Mouse (Mus musculus): ENCODE measurements around the gene Six3. TPM values are rescaled to one million over a fixed set of nuclear protein-coding genes. Genes with fewer than 3 reads are reported as not detected.

The Six3 gene
- polyA plus RNA-seq, 1 experiment from 2014 or later, result not detected

DNA sequence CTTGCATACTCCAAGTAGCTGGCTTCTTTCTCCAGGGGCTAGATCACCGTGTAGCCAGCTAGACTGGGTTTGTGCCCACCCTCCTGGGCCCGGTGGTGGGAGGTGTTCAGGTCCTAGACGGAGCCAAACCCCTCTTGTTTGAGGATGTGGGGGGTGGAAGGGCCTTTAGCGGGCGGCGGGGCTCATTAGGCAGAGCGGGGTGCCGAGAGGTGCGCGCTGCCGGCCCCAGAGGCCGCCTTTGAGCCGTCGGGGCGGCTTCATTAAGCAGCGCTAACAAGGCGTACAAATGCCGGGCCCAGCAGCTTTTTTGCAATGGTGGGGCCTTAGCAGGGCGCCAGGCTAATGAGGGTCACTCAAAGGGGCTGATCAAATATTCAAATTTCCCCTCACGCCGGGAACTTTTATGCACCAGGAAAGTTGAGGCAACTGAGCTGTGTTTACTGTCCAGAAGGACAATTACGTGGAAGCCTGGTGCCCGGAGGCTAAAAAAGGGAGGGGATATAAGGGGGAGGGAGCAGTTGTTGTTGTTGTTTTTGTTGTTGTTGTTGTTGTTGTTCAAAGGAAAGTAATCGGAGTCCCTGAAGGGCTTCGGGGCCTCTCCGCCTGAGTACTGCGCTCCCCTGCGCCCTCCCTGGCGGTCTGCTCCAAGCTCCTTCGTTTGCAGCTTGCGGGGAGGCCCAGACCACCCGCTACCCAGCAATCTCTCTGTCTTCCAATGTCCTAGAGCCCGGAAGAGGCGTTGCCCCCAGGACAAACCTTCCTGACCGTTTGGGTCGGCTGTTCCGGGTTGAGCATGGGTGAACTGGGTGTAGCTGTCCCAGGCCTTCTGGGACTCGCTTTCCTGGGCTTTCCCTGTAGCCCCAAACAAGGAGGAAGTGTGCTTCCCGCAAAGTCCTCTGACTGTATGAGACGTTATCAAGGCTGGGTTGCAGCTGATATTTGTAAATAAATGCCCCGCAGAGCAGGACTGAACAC, 3.4 kb downstream of the Six3 start:
- H3K9me3 ChIP-seq (ENCODE audit: control insufficient read depth, low read length), result no peaks in the 10 kb centered on the region
- no peaks in the 10 kb centered on the region for H3K36me3 ChIP-seq (ENCODE audit: control insufficient read depth, insufficient read depth, low read length)
- no peak for ATAC-seq (ENCODE audit: low read depth)
- no peak overlapping the region for H3K4me3 ChIP-seq (ENCODE audit: low read depth, low read length)
- no peak overlapping the region for H3K9ac ChIP-seq (replicated peaks; ENCODE audit: low read depth, low read length)
- under 1% methylated on average over 41 of the region's 41 CpGs for WGBS
- H3K27ac ChIP-seq (ENCODE audit: low read depth, low read length), result no peak overlapping the region
- no peak overlapping the region for H3K4me2 ChIP-seq (ENCODE audit: low read depth, low read length)
- no peaks in the 10 kb centered on the region for H3K4me1 ChIP-seq (ENCODE audit: control insufficient read depth, insufficient read depth, low read length)
- peaks cover 82% of the 10 kb centered on the region for H3K27me3 ChIP-seq (ENCODE audit: control insufficient read depth, insufficient read depth, low read length)

GRCm38 (mm10) chr17:85617566-85618358, 4.4 kb downstream of the Six3 start:
- ATAC-seq (ENCODE audit: low read depth), result no peak
- H3K9me3 ChIP-seq (ENCODE audit: control insufficient read depth, low read length), result no peaks in the 10 kb centered on the region
- WGBS, result 2% methylated on average over 36 of the region's 36 CpGs
- H3K27ac ChIP-seq (ENCODE audit: low read depth, low read length), result no peak overlapping the region
- no peak overlapping the region for H3K4me2 ChIP-seq (ENCODE audit: low read depth, low read length)
- peaks cover 81% of the 10 kb centered on the region for H3K27me3 ChIP-seq (ENCODE audit: control insufficient read depth, insufficient read depth, low read length)
- H3K4me3 ChIP-seq (ENCODE audit: low read depth, low read length), result no peak overlapping the region
- no peaks in the 10 kb centered on the region for H3K36me3 ChIP-seq (ENCODE audit: control insufficient read depth, insufficient read depth, low read length)
- H3K4me1 ChIP-seq (ENCODE audit: control insufficient read depth, insufficient read depth, low read length), result no peaks in the 10 kb centered on the region
- no peak overlapping the region for H3K9ac ChIP-seq (replicated peaks; ENCODE audit: low read depth, low read length)

GRCm38 (mm10) chr17:85618359-85619112, 5.1 kb downstream of the Six3 start:
- H3K4me2 ChIP-seq (ENCODE audit: low read depth, low read length), result no peak overlapping the region
- H3K4me1 ChIP-seq (ENCODE audit: control insufficient read depth, insufficient read depth, low read length), result no peaks in the 10 kb centered on the region
- no peaks in the 10 kb centered on the region for H3K9me3 ChIP-seq (ENCODE audit: control insufficient read depth, low read length)
- no peak for ATAC-seq (ENCODE audit: low read depth)
- H3K27me3 ChIP-seq (ENCODE audit: control insufficient read depth, insufficient read depth, low read length), result peaks cover 73% of the 10 kb centered on the region
- no peak overlapping the region for H3K4me3 ChIP-seq (ENCODE audit: low read depth, low read length)
- H3K27ac ChIP-seq (ENCODE audit: low read depth, low read length), result no peak overlapping the region
- no peaks in the 10 kb centered on the region for H3K36me3 ChIP-seq (ENCODE audit: control insufficient read depth, insufficient read depth, low read length)
- H3K9ac ChIP-seq (replicated peaks; ENCODE audit: low read depth, low read length), result no peak overlapping the region
- WGBS, result under 1% methylated on average over 34 of the region's 34 CpGs

GRCm38 (mm10) chr17:85619113-85620085, 6.0 kb downstream of the Six3 start:
- Histone ChIP-seq H3K4me3 (ENCODE audit: low read depth, low read length) (no peak overlapping the region), H3K4me1 (ENCODE audit: control insufficient read depth, insufficient read depth, low read length) (no peaks in the 10 kb centered on the region), H3K9me3 (ENCODE audit: control insufficient read depth, low read length) (no peaks in the 10 kb centered on the region), H3K27ac (ENCODE audit: low read depth, low read length) (no peak overlapping the region), H3K9ac (replicated peaks; ENCODE audit: low read depth, low read length) (no peak overlapping the region), H3K4me2 (ENCODE audit: low read depth, low read length) (no peak overlapping the region), H3K36me3 (ENCODE audit: control insufficient read depth, insufficient read depth, low read length) (no peaks in the 10 kb centered on the region), H3K27me3 (ENCODE audit: control insufficient read depth, insufficient read depth, low read length) (peaks cover 65% of the 10 kb centered on the region)
- ATAC-seq (ENCODE audit: low read depth), result no peak
- WGBS, result 3% methylated on average over 20 of the region's 20 CpGs

DNA sequence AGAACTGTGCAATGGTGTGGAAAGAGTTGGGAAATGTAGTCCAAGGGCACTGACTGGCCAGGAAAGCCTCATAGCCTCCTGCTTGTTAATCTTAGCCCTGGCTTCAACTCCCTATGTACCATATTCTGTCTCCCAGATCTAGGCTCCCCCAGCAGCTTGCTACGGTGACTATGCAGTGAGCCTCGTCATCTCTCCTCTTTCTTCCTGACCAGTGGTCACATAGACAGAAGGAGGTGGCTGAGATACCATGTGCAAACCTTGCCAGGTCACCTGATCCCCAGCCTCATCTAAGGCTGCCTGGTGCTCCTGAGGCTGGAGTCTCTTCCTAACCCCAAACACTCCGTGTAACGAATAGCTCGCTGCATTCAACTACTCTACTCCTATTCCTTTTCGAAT, 6.7 kb downstream of the Six3 start:
- no peak for ATAC-seq (ENCODE audit: low read depth)
- Histone ChIP-seq H3K36me3 (ENCODE audit: control insufficient read depth, insufficient read depth, low read length) (no peaks in the 10 kb centered on the region), H3K4me1 (ENCODE audit: control insufficient read depth, insufficient read depth, low read length) (no peaks in the 10 kb centered on the region), H3K4me2 (ENCODE audit: low read depth, low read length) (no peak overlapping the region), H3K9me3 (ENCODE audit: control insufficient read depth, low read length) (no peaks in the 10 kb centered on the region), H3K4me3 (ENCODE audit: low read depth, low read length) (no peak overlapping the region), H3K27ac (ENCODE audit: low read depth, low read length) (no peak overlapping the region), H3K27me3 (ENCODE audit: control insufficient read depth, insufficient read depth, low read length) (peaks cover 59% of the 10 kb centered on the region), H3K9ac (replicated peaks; ENCODE audit: low read depth, low read length) (no peak overlapping the region)
- WGBS, result under 1% methylated on average over 6 of the region's 6 CpGs

DNA sequence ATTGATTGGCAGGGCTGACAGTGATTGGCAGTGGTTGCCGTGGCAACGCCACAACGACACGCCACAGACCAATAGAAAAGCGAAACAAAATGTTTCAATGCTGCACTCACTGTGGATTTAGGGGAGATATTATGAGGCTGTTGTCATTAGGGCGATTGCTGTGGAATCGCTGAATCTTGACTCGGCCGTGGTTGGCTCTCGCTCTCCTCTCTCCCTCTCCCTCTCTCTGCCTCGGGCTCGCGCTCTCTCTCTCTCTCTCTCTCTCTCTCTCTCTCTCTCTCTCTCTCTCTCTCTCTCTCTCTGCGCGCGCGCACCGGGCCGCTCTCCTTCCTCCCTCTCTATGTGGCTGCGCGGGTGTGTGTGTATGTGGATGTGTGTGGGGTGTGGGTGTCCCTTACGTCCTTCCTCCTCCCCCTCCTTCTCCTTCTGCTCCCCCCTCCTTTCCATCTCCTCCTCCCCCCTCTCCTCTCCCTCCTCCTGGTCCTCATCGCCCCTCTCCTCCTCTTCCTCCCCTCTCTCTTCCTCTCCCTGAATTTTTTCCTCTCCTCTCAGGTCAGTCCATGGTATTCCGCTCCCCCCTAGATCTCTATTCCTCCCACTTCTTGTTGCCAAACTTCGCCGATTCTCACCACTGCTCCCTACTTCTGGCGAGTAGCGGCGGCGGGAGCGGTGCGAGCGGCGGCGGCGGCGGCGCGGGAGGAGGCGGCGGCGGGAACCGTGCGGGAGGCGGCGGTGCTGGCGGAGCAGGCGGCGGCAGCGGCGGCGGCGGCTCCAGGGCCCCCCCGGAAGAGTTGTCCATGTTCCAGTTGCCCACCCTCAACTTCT, 7.5 kb downstream of the Six3 start:
- Histone ChIP-seq H3K27me3 (ENCODE audit: control insufficient read depth, insufficient read depth, low read length) (peaks cover 59% of the 10 kb centered on the region), H3K4me3 (ENCODE audit: low read depth, low read length) (no peak overlapping the region), H3K9me3 (ENCODE audit: control insufficient read depth, low read length) (no peaks in the 10 kb centered on the region), H3K9ac (replicated peaks; ENCODE audit: low read depth, low read length) (no peak overlapping the region), H3K4me1 (ENCODE audit: control insufficient read depth, insufficient read depth, low read length) (no peaks in the 10 kb centered on the region), H3K36me3 (ENCODE audit: control insufficient read depth, insufficient read depth, low read length) (no peaks in the 10 kb centered on the region), H3K27ac (ENCODE audit: low read depth, low read length) (no peak overlapping the region), H3K4me2 (ENCODE audit: low read depth, low read length) (no peak overlapping the region)
- WGBS, result under 1% methylated on average over 51 of the region's 54 CpGs
- ATAC-seq (ENCODE audit: low read depth), result no peak

GRCm38 (mm10) chr17:85621505-85622310, 8.3 kb downstream of the Six3 start:
- Histone ChIP-seq H3K9me3 (ENCODE audit: control insufficient read depth, low read length) (no peaks in the 10 kb centered on the region), H3K36me3 (ENCODE audit: control insufficient read depth, insufficient read depth, low read length) (no peaks in the 10 kb centered on the region), H3K27me3 (ENCODE audit: control insufficient read depth, insufficient read depth, low read length) (peaks cover 59% of the 10 kb centered on the region), H3K4me3 (ENCODE audit: low read depth, low read length) (no peak overlapping the region), H3K4me2 (ENCODE audit: low read depth, low read length) (no peak overlapping the region), H3K4me1 (ENCODE audit: control insufficient read depth, insufficient read depth, low read length) (no peaks in the 10 kb centered on the region), H3K27ac (ENCODE audit: low read depth, low read length) (no peak overlapping the region), H3K9ac (replicated peaks; ENCODE audit: low read depth, low read length) (no peak overlapping the region)
- ATAC-seq (ENCODE audit: low read depth), result peak; percentile 28; the same call in 1 of the 2 replicates
- under 1% methylated on average over 67 of the region's 67 CpGs for WGBS

Measured in neural tube, embryonic 14.5 days (tissue).